Mouse (Mus musculus): Measurements from ENCODE around the gene Spib.

The Spib gene

DNA sequence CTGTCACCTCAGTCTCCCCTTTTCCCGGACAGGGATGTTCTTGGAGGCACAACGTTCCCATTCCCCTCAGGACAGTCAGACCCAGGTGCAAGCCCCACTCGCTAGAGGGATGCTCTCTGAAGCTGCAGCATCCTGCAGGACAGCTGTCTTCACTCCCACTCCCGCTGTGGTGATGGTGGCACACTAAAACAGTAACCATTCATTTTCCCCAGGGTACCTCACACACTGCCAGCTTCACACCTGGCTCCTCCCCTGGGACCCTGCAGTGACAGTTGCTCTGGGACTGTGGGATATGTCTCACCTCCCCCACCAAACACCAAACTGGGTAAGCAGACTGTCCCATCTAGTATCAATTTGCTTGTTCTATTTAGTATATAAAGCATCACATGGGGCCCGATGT, 15.9 kb upstream of the Spib start:
- peak; percentile 18 for DNase-seq

DNA sequence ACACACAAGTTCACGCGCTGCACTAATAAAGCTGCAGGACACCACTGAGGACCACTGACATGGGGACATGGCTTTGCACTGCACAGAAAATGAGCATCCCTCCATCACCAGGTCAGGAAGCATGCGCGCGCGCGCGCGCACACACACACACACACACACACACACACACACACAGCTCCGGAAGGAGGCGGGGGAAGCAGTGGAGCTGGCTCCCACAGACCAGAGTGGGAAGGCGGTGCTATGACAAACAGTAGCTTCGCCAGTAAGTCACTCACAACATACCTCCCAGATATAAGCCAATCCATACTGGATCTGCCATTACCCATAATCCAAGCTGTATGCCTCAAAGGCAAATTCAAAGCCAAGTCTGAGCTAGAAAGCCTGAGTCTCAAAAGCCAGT, 15.2 kb upstream of the Spib start:
- DNase-seq: no peak

DNA sequence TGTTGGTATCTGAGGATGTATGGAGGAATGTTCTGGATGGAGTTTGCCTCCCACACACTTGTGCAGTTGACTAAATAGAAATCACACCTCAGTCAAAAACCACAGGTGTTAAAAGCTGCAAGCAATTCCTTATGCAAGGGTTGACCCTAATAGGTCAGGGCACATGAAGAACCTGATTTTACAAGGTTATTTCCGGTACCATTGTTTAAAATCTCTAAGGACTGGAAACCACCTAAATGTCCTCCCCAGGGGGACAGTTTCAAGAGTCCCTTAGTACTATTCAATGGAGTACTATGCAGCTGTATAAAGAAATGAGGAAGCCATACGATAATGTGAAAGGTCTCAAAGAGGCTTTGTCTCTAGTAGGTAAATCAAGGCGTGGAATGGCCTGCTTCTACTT, 14.4 kb upstream of the Spib start:
- no peak for DNase-seq

DNA sequence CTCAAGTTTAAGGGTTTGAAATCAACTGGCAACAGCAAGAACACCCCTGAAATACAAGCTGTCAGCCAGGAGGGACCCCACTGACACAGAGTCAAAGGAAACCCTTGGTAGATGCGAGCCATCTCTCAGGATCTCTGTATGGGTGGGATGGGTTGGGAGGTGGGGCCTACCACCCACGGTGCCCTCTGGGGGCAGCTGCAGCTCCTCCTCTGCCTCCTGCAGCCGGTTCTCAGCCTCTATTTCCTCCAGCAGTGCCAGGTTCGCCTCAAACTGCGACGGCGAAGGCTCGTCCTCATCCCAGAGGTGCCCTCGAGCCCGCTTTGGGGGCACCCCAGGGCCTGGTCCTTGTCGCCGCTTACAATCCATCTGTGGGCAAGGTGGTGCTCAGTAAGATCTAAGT, 11.2 kb upstream of the Spib start:
- DNase-seq: no peak

DNA sequence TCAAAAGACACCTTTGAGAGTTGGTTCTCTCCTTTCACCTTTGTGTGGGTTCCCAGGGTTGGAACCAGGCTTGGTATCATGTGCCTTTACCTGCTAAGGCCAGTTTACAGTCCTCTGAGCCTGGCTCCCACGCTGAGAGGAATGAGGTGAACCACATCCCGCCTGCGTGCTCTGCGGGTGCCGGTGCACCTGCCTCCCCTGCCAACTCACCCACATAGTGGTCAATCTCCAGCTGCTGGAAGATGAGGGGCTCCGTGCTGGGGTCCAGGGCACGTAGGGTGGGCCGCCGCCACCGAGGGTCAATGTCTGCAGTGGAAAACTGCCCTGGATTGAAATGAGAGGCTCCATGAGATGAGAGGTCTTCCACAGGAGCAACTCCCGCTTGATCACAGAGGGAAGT, 10.7 kb upstream of the Spib start:
- no peak for DNase-seq

- DNase-seq: no peak
Measured at GRCm38 (mm10) chr7:44538756-44539624, 7.1 kb upstream of the Spib start.

DNA sequence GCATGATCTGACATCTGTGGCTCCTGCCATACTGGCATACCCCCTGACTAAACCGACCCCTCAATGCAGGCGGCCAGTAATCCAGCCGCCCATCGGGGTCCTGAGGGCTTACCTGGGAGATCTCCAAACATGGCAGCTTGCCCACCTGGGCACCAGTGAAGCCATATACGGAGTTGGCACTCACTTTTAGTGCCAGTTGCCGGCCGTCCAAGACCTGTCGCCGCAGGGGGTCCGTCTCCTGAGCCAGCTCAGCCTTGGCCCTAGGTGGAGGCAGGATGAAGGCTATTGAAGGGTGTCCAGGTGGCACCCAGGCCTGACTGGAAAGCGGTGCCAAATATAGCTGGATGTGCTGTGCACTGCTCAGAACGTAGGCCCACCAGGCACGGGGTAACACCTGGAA, 5.6 kb upstream of the Spib start:
- DNase-seq: no peak

DNA sequence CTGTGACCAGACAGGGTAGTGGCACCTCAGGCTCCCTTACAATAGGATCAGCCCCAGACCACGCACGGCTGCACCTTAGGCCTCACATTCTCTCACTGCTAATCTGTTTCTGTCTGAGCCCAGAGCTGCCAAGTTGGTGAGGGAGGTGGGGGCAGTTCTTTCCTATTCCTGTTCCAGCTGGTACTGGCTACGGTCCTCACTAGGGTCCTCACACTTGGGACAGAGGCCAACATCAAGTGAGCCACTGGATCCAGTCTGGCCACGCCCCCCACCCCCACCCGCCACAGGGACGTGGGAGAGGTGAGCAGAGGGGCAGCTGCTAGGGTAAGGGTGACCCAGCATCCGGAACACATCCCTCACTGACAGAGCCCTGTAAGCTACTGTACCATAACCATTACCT, 5.1 kb upstream of the Spib start:
- DNase-seq: no peak

DNA sequence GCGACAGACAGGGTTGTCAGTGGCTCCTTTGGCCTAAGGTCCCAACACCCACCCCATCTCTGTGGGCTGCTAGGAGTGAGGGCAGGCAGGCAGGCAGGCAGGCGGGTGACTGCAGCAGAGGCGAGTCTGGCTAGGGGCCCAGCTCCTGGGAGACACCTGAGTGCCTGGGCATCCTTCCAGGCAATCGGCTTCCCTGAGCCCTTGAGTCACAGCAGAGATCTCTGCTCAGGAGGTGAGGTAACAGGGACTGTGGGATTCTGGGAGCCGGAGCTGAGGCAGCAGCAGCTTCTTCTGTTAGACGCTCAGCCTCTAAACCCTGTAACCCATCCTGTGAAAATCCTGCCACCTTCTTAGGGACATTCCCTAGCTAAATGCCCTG, 4.7 kb upstream of the Spib start:
- DNase-seq: no peak

DNA sequence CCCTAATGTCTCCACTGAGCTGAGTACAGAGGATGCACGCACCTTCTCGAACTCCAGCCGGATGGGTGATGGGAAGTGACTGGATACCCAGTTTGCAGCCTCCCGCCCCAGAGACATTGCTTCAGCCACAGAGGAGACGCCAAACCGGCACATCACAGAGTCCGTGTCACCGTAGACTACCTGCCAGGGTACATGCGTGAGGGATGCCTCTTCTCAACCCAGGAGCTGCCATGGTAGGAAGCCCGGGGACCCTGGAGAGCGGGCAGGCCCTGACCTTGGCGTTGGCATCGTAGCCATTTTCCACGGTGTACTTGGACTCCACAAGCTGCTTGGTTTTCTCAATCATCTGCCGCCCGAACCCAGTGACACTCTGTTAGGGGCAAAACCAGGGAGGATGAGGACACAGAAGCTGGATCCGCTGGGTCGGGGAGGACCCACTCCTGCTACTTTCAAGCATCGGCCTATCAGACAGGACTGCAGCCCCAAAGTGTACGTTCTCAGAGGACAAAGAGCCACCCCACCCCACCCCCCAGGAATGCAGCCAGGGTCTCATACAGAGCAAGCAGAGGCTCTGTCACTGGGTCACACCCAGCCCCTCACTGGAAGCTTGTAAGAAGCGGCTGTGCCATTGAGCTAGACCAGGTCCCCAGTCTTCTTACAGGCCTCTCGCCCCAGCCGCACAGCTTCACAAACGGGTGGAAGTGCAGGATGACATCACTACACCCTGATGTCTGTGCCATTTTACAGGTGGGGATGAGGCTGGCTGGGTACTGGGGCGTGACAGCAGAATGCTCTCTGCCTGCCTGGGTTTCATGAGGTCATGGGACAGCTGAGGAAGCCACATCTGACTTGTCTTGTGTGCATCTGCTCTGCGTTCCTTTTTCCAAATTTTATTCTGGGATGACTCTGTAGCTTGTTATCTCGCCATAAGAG, 4.1 kb upstream of the Spib start:
- DNase-seq: no peak

GRCm38 (mm10) chr7:44534656-44535441, 3.0 kb upstream of the Spib start:
- no peak for DNase-seq

DNA sequence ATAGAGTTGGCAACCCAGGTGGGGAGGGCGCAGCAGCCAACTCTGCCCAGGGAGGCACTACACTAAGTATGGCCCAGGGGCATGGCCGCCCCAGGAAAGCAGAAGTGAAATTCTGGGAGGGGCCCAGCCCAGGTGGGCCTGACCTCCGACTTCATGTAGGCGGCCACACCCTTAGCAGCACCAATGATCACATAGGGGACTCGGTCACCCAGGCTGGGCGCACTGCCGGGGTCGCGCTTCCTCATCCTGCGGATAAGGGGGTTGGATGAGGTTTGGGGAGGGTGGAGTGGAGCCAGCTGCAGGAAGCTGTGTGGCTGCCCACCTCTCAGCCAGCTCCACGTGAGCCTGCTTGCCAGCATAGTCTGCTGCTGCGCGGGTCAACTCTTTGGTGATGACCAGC, 2.4 kb upstream of the Spib start:
- DNase-seq: no peak

- DNase-seq: no peak
Measured at GRCm38 (mm10) chr7:44533746-44534045, 1.8 kb upstream of the Spib start.

DNA sequence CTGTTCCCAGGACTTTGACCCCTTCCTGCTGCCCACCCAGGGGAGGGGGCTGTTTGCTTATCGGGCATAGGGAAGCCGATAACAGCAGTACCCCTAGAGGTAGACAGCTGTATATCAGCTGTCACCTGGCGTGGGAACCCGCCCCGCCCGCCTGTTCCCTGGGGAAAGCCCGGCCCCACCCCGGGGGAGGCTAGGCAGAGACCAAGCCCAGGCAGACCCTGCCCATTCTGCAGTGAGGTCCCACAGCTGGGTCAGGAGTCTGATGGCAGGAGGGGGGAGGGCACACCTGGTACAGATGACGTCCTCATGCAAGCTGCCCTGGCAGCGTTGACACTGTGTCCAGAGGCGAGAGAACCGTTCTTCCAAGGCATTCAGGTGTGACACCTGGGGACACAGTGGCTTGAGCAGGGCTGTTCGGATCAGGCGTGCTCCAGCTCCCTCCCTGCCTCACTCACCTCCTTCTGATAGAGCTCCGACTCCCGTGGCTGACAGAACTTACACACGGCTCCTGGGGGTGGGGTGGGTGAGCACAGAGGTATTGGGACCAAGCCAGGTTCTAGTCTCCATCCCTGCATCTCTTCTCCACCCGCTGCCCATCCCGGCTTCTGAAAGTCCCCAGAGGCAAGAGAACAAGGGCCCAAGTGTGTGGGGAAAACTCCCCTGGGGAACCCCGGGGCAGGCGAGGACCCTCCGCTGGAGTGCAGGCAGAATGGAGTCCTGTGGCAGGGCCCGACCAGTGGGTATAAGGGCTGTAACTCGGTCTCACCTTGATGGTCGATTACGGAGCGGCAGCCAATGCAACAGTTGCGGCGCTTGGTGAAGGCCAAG, 1.3 kb upstream of the Spib start:
- DNase-seq: no peak

DNA sequence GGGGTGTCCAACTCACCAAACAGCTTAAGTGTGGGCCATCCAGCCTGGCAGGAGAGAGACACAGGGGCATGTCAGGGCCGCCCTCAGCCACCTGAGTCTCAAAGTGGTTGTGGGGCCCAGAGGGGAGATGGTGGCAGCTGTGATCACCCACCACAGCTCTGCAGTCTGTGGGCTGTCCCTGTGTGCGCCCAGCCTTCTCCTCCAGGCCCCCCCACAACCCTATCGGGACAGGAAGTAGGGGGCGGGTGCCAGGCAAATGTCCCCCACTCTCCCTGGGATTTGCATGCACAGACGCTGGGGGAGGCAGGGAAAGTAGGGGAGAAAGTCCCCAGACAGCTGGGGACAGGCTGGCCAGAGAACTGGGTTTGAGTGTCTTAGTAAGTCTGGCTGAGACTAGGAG, 664 bp downstream of the Spib start:
- DNase-seq: no peak

DNA sequence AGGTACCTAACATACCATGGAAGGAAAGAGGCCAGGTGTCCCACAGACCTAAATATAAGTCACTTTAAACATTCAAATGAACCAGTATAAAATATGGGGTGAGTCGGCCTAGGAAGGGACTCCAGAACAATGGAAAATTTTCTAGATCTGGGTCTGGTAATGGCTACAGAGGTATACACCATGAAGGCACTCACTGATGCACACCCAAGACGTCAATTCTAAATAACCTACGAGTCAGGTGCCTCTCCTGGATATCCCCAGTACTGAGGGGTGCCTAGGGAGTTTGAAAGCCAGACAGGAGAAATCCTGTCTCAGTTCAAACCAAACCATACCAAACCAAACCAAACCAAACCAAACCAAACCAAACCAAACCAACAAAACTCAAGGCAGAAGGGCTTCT, 1.4 kb downstream of the Spib start:
- no peak for DNase-seq

GRCm38 (mm10) chr7:44529518-44529917, 2.4 kb downstream of the Spib start:
- no peak for DNase-seq

- peak; percentile 80 for DNase-seq
Measured at GRCm38 (mm10) chr7:44527483-44528398, 4.1 kb downstream of the Spib start.

GRCm38 (mm10) chr7:44526414-44527154, 5.3 kb downstream of the Spib start:
- no peak for DNase-seq

DNA sequence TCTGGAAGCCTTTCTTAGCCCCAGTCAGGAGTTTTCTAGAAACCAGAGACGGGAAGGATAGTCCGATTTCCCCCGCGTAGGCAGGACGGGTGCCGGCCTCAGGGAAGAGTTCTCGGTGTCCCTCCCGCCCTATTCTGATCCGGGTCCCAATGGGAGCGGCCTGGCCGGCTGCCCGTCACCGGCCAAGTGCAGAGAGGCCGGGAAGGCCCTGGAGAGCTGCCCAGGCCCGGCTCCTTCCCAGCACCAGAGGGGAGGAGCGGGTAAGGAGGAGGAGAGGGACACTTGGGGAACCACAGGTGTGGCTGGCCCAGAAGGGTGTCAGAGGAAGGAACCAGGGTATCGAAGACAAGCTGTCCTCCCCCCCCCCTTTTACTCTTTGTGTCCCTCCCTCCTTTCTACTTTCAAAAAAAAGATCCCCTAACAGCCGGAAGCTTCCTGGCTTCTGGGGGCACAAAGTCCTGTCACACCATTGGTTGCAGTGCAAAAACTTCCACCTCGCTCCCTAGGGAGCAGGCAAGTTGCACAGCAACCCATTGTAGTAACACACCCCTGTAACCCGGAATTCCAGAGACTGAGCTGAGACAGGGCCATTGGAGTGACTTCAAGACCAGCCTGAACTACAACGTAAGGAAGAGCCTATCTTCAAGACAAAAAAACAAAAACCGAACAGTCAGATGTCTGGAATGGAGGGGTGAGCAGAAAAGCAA, 6.6 kb downstream of the Spib start:
- peak; percentile 27 for DNase-seq

Data from embryo, embryonic 11 days (tissue).